Mouse (Mus musculus) gastrocnemius, postnatal 36 days (tissue): ENCODE data around the gene Nfasc. TPM values are rescaled to one million over a fixed set of nuclear protein-coding genes. Genes with fewer than 3 reads are reported as not detected.

Experiments used
- DNase-seq, 2 experiments: peaks; one replicate each; pipeline ENCODE4 v3.0.0; 2022
- intact Hi-C: fragments of 180-260 bp; cut with DNase I; formaldehyde crosslinking; loops from one replicate; pipeline ENCODE4 v1.15.1; 2025
- long read RNA-seq, 2 experiments: library from polyadenylated mRNA; stranded (forward); transcript quantifications; one replicate each; pipeline ENCODE4 v2.0.0; 2021
- total RNA-seq, 2 experiments: library from RNA; stranded (reverse); gene quantifications; 2 replicates each; pipeline ENCODE4 v1.2.3; 2021

Gene Nfasc
- under 1 TPM; 0.23 to 0.74 TPM for total RNA-seq
- long read RNA-seq, experiment 1: 0 reads
- long read RNA-seq, experiment 2, partial matches to known transcripts: 0 of 1 reads
- long read RNA-seq, experiment 2, other reads (novel, unspliced or antisense): 1 of 1 reads

DNA sequence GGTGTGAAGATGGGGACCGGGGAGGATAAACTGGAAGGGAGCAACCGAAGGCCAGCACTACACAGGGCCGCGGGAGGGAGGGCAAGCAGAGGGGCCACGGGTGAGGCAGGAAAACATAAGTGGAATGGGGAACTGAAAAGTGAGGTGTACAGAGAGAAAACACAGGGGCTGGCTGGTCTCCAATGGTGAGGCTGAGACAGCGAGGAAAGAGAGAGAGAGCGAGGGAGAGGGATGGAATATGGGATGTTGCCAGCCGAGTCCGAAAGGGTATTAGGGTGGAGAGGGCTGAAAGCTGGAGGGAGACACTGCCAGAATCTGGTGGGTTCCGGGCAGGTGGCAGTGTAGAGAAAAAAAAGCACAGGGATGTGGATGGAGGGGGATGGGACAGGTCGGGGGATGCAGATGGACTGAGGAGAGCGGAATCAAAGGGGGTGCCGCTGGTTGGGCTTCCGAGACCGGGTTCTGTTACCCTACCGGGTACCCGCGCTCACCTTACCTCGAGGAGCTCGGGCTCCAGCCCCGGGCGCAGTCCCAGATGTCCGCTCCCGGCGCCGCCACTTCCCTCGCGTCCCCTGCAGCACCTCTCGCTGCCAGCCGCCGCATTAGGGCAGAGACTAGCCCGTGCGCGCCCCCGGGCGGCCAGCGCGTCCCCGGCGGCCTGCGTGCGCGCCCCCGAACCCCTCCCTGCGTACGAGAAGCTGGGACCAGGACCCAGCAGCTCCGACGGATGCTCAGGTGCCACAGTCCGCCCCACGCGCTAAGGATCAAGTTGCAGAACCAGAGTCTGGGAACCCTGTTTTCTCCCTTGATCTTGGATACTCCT, at the start of gene Nfasc:
Nfasc (minus strand) TSS at position 623 of the 823 bp plus-strand sequence.
- peak; percentile 21 to 34 for DNase-seq
- intact Hi-C loops: loop anchor here (5.0 kb wide), 1 partner anchor 339 kb away; no protein-coding TSS in a partner anchor

DNA sequence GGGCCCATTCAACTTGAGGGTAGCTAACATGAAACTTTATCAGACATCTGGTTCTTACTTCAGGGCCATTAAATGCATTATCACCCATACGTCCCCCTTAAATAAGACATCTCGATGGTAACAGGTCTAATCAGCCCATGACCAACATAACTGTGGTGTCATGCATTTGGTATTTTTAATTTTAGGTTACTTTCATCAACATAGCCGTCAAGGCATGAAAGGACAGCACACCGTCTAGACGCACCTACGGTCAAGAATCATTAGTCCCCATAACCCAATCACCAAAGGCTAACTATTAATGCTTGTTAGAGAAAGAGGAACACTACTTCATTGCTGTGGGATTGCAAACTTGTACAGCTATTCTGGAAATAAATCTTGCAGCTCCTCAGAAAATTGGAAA, 49.5 kb upstream of the Nfasc start:
- DNase-seq: no peak
- intact Hi-C loops: no loop called here

DNA sequence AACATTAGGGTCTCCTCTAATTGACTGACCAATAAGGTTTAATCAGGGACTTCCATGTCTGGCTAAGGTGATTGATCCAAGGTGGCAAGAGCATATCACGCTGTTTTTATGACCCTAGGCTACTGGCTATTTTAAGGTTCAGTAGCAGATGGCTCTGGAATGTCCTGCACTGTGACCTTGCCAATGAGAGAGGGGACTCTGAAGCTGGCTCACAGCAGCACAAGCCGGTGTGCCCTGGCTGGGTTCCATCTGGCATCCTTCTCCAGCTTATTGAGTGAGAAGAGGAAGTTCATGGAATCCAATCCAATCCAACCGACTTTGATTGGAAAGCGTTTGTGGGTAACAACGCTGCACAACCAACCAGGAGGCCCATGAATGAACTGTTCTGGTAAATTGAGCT, 45.3 kb upstream of the Nfasc start:
- peak; percentile 21 to 29 for DNase-seq
- intact Hi-C loops: no loop called here

DNA sequence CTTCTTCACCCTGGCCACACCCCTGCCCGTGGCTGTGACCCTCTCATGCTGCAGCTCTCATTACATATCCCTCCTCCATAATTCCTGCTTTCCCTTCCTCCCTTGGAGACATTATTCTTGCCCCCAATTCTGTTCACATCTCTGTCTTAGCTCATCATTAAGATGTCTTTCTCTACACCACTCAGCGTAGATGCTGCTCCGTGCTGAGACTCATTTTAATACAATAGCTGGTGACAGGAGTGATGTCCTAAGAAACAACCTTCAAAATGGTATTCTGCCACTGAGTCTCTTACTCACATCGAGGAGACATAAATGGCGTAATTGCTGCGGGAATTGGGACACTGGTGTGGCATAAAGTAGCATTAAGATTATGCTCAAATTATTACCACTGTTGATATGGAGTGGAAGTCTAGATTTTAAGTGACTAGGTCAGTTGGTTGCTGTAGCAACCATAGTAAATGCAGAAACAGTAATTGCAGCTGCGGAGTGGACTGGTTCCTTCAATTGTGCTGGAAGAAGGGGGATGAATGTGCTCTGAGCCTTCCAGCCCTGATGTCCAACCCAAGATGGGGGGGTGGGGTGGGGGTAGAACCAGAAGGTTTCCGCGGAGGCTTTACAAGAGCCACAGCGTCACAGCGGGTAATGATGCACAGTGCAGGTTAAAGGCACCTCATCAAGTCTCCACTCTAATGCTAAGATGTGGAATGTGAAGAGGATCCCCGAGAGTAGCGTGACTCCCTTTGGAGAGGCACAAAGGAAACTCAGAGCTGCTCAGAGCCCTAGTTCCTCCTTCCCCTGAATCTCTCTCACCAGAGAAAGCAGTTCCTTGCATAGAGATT, 40.2 kb upstream of the Nfasc start:
- intact Hi-C loops: no loop called here
- no peak for DNase-seq

DNA sequence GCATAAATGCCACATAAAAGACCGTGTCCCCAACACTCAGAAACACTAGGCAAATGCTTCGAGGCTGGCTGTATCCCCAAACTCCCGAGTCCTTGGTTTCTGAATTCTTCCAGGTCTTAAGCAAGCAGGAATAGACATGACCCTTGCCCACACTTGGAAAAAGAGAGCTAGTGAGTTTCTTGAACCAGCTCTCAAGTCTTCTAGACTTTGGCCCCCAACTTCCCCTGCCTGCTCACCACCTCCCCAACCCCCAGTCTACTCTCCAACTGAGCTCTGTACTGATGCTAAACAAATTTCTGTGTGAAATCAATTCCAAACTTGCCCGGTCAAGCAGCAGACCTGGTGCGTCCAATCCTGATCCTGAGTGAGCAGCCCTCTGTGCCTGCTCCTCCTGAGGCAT, 39.4 kb upstream of the Nfasc start:
- intact Hi-C loops: no loop called here

DNA sequence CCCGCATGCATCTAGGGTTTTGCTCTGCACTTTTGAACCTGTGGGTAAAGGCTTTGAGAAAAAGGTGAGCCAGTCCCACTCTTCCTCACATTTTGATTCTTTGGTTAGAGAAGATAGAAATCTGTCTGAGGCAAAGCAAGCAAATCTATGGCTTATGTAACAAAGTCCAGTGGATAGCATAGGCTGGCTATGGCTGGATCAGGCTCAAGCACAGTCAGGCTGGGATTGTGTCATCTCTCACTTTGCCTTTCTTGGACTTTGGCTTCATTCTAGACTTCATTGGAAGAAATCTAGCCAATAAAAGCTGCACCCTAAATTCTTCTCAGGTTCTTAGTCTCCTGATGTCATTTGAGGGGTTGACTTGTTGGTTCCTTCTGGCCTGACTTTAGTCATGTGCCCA, 38.7 kb upstream of the Nfasc start:
- intact Hi-C loops: no loop called here
- no peak for DNase-seq

More for the DNA sequence above, 39.4 kb upstream of the Nfasc start:
- DNase-seq: no peak

DNA sequence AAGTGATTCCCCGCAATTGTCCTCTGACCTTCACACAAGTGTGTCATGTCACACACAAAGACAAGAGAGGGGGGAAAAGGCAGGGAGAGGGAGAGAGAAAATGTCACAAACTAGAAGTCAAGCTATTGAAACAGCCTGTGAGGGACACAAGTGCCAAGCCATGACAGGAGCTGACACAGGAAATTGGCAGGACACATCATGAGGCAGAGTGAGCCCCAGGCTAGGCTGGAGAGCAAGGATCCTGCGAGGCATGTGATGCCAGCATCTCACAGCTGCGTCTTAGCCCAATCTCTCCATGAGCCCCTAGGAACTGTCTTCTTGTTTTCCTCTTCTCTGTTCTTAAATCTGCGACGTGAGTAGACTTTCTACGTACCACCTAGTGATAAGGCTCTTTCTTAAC, 33.4 kb upstream of the Nfasc start:
- DNase-seq: no peak
- intact Hi-C loops: no loop called here

DNA sequence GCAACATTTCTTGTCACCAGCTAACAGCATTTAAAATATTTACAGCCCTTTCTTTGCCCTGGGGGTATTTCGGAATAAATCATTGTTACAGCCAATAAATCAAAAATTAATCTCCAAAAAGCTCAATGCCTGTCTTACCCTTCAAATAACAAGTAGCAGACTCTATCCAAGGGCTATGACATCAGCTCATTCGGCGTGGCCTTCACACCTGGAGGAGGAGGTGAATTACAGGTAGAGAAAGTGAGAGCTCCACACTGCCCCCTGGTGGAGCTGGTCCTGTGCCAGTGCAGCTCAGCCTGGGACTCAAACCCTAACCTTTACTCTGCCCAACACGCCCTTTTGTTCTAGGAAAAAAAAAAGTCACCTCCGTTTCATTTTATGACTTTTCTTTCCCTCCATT, 29.8 kb upstream of the Nfasc start:
- intact Hi-C loops: no loop called here
- no peak for DNase-seq

DNA sequence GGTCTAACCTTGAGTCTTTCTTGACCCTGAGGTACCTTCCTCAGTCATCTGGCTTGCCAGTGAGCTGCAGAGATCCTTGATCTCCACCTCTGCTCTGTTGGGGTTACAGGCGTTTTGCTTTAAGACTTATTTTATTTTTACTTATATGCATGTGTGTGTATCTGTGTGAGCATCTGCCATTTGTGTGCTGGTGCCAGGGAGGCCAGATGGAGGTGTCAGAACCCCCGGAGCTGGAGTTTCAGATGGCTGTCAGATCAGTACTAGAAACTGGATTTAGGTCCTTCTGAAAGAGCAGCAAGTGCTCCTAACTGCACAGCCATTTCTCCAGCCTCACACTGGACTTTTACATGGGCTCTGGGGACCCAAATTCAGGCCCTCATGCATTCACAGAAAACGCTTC, 28.0 kb upstream of the Nfasc start:
- intact Hi-C loops: loop anchor here (10.0 kb wide), 1 partner anchor 325 kb away; no protein-coding TSS in a partner anchor
- no peak for DNase-seq

DNA sequence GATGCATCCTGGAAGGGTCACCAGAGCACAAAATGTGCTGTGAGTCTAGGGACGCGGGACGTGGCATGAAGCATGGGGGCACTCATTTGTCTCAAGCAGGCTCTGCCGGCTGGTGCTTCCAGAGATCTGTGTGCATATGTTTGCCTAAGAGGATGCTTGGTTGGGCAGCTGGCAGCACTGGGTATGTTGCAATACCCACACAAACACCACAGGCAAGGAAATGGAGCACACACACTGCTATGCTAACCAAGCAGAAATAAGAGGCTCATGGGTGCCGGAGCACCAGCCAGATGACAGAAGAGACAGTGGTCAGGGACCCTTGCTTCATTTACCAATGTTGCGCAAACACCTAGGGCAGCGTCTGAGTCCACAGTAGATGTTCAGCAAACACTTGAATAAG, 25.8 kb upstream of the Nfasc start:
- DNase-seq: no peak
- intact Hi-C loops: loop anchor here (10.0 kb wide), 1 partner anchor 327 kb away; no protein-coding TSS in a partner anchor

DNA sequence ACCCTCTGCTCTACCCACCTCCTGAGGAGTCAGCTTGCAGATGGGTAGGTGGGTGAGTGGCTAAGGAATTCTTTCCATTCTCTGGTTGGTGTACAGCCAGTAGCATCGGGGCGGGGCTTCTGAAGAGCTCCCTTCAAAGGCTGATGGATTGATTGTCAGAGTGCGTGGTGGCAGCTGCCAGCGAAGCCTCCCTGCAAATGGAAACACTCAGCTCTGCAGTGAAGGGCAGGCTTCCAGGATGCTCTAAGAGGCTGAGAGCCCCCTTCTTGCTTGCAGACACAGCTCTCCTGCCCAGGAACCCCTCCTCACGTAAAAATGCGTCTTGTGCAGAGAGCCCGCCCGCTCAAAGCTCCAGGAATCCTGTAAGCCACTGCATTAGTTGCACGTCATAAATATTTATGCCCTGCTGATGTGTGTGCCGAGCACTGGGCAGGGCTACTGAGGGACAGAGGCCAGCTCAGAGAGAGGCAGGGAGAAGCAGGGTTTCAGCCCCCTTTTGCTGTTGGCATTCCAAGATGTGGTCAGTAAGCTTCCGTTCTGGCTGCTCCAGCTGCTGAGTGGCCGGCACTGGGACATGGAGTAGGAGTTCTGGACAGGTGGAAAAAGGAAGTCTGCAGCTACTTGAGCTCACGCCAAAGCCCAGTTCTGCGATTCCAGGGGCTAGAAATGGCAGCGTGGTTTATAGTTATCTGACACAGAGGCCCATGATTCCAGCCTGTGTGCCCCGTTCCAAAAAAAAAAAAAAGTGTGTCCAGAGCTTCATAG, 24.5 kb upstream of the Nfasc start:
- intact Hi-C loops: loop anchor here (10.0 kb wide), 1 partner anchor 329 kb away; no protein-coding TSS in a partner anchor
- no peak for DNase-seq

DNA sequence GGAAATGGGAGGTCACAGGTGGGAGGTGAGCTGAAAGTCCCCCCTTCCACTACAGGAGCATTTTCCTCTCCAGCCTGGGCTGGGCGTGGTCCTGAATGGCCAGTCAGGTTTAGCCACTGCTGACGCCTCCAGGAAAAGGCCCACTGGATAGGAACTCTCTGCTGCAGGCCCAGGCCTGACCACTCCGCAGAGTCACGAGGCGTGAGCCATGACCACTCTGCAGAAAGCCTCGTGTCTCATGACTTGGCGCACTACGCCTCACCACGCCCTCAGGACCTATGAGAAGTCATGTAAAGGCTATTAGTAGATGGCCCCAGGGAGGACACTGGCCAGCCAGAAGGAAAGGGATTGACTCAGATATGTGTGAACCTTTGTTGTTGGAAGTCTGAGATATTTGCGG, 23.6 kb upstream of the Nfasc start:
- intact Hi-C loops: loop anchor here (10.0 kb wide), 1 partner anchor 330 kb away; no protein-coding TSS in a partner anchor
- no peak for DNase-seq

DNA sequence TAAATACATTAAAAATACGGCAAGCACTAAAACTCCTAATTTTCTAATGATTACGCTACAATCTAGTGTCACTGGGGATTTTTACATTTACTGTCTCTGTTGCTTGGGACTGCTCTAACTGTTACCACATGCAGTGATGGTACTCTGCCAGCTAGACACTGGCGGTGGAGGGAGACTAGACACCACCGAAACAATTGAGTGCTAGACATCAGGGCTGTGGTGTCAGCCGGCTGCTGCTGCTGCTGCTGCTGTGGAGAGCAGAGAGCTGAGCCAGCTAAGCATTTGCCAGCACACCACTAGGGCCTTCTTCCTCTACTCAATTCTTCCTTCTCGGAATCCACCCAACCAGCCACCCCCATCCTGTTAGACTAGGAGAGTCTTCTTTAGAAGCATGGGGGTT, 17.8 kb upstream of the Nfasc start:
- intact Hi-C loops: no loop called here
- DNase-seq: no peak

DNA sequence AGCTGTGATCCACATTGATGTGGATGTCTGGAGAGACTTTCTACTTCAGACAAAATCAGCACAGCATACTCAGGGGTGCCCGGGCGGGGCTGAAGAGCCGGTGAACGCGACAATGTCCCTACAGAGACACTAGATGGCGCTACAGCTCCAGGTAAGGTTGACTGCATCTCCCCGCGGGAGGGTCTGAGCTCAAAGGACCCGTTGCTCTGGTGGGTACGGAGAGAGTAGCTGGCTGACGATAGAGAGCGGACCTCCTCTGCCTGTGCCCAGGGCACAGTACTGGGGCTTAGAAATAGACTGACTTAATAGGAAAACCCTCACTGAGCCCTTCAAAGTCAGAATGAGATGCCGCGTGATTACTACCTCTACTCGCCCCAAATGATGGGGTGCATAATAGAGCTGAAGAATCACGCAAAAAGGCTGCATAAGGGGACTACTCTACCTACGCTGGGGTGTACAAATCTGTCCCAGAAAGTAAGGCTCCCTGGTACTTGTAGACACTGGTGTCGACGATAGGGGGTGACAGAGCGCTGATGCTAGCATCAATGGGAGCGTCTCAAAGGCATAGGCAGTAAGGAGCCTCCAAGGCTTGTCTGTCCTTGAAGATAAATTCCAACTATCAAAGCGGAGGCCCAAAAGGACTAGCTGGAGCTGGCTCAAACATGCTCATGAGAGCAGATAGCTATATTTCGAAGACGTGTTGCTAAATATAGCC, 17.2 kb upstream of the Nfasc start:
- peak; percentile 24 to 36 for DNase-seq
- intact Hi-C loops: no loop called here

DNA sequence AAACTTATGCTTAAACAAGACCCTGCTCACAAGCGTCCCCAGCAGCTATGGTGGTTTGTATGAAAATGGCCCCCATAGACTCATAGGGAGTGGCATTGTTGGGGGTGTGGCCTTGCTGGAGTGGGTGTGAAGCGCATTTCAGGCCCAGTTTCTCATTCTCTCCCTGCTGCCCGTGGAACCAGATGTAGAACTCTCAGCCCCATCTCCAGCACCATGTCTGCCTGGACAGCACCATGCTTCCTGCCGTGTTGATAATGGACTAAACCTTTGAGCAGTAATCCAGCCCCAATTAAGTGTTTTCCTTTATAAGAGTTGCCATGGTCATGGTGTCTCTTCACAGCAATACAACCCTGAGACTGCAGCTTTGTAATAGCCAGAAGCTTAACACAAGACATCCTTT, 13.6 kb upstream of the Nfasc start:
- intact Hi-C loops: no loop called here
- no peak for DNase-seq

DNA sequence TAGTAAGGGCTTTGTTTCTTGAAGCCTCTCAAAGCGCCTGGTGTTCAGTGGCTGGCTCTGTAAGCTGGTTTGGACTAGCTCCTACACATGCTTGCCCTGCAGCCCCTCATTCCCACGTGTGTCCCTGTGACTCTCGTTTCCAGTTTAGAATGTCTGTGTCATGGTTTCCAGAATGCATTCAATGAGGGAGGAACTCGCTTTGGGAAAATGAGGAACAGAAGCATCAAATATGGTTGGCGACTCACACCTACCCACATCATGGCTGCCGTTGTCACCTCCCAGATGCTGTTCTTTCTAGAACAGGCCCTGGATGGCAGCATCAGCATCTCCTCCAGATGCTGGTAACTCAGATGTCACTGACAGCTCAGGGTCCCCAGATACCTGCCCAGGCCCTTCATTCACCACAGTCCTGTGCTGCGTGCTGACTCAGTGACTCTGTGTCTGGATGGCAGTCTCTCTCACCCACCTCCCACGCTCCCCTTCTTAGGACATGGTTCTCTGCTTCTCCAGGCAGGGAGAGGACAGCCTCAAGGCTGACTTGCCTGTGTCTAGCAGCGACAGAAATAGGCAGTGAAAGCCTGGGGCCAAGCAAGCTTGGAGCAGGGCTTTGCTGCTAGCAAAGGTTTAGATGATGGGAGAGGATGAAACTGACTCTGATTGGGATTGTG, 7.8 kb upstream of the Nfasc start:
- DNase-seq: no peak
- intact Hi-C loops: no loop called here

DNA sequence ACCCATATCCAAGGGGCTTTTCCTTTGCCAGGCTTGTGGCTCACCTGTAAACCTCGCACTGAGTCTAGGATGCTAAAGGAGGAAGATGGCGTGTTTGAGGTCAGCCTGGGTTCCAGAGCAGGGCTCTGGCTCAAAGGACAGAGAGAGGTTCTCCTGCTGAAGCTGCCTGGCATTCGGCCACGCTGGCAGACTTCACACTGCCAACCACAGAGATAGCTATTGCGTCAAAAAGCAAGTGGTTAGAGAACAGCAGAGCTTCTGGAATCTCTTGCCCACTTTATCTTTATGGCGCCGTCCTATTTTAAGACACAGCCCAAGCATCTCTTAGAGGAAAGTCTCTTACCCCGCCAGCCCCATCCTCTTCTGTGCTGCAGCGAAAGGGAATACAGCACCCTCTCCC, 4.7 kb upstream of the Nfasc start:
- intact Hi-C loops: no loop called here
- DNase-seq: no peak

DNA sequence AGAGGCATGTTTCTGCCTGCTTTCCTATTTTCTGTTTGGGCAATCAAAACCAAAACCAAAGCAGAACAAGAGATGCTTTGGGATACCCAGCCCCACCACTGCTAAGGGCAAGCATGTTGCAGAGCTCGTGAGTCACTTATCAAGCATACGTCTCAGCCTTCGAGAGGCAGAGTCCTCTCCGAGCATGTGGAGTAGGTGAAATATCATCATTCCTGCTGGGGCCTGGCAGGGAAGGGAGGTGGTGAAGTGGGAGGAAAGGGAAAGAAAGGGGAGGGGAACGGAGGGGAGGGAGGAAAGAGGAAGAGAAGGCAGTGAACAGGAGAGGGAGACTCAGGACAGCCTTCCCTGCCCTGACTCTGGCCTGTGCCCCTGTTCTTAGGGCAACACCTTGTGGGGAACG, 4.0 kb upstream of the Nfasc start:
- intact Hi-C loops: no loop called here
- no peak for DNase-seq

DNA sequence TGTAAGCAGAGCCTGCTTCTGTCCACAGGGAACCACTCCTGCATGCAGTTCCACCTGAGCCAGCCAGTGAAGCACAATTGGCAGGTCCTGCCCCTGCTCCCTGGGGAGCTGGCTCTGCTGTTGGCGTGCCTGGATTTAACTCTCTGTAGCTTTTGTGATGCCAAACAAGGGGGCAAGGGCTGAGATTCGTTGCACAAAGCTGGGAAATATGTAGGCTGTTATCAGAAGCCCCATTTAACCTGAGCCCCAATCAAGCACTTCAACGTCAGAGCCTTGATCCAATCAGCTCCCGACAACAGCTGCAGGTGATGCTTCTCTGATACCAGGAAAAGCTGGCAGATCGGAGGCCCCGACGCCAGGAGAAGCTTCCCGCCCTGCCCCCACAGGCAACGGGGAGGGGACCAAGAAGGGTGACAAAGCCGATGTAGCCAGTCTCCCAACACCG, 2.5 kb downstream of the Nfasc start:
- DNase-seq: no peak
- intact Hi-C loops: no loop called here
